Mouse (Mus musculus) spleen, adult 2 months (tissue): ENCODE measurements around the gene Slc12a5.

Experiments
- CTCF ChIP-seq: fragments of 200-500 bp; IDR thresholded peaks from 2 replicates; pipeline ENCODE4 v1.5.1; 2011; ENCODE audit warnings: mild to moderate bottlenecking, inconsistent platforms; ENCODE audit not compliant: insufficient read depth, insufficient read length, insufficient replicate concordance; ENCODE audit errors: extremely low read depth
- POLR2A ChIP-seq: fragments of 200-500 bp; IDR thresholded peaks from 2 replicates; pipeline ENCODE4 v1.6.1; 2011; ENCODE audit warnings: low read depth, low read length, inconsistent platforms

DNA sequence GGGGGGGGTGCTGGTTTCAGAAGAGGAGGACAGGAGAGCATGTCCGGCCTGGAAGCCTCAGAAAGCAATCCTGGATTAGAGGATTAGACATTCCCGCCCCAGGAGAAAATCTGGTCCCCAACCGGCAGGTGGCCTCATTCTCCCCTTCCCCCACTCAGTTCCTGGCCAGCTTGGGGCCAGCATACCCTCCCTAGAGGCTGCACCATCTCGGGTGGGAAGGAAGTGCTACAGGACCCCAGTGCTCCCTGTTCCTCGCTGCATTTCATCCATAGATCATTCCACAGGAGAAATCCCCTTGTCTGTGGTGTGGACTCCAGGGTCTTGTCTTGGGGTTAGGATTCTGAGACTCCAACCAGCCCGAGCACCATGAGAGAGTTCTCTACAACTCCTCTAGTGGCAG, 6.6 kb downstream of the Slc12a5 start:
- TF ChIP-seq POLR2A (no peak), CTCF (no peak)
